Mouse (Mus musculus): ENCODE measurements around the gene Irgc1. TPM values are rescaled to one million over a fixed set of nuclear protein-coding genes. Genes with fewer than 3 reads are reported as not detected.

The Irgc1 gene
- polyA plus RNA-seq, 2 experiments: not detected

- Histone ChIP-seq H3K9me3 (ENCODE audit: control insufficient read depth, low read length) (no peaks in the 10 kb centered on the region), H3K27ac (no peak overlapping the region), H3K4me2 (ENCODE audit: low read depth) (no peak overlapping the region), H3K27me3 (ENCODE audit: control insufficient read depth, insufficient read depth, low read length) (no peaks in the 10 kb centered on the region), H3K9ac (replicated peaks) (no peak overlapping the region), H3K36me3 (replicated peaks; ENCODE audit: control insufficient read depth, insufficient read depth, low read depth) (peaks cover 4% of the 10 kb centered on the region), H3K4me3 (ENCODE audit: insufficient read depth in 1 of 2, low read depth in 2 of 2, low read length in 2 of 2) (no peak overlapping the region), H3K4me1 (replicated peaks; ENCODE audit: control insufficient read depth in 2 of 2, insufficient read depth in 2 of 2, low read length in 1 of 2) (no peaks in the 10 kb centered on the region)
- ATAC-seq (ENCODE audit: insufficient read depth) (no peak), DNase-seq (ENCODE audit: low read depth in 3 of 3, low spot score in 3 of 3) (no peak)
- no peak for TF ChIP-seq EP300 (IDR thresholded peaks at IDR 0.05; ENCODE audit: low read depth)
- TF ChIP-seq CTCF (IDR thresholded peaks at IDR 0.05; ENCODE audit: low read depth): no peak
- WGBS (ENCODE audit: insufficient replicate concordance): 78% methylated on average over 15 of the region's 15 CpGs
Measured at GRCm38 (mm10) chr7:24423107-24423763, 28.9 kb downstream of the Irgc1 start.

- 82% methylated on average over 8 of the region's 8 CpGs for WGBS (ENCODE audit: insufficient replicate concordance)
- no peak for ATAC-seq (ENCODE audit: insufficient read depth)
- Histone ChIP-seq H3K36me3 (replicated peaks; ENCODE audit: control insufficient read depth, insufficient read depth, low read depth) (peaks cover 4% of the 10 kb centered on the region), H3K4me2 (ENCODE audit: low read depth) (no peak overlapping the region), H3K27me3 (ENCODE audit: control insufficient read depth, insufficient read depth, low read length) (no peaks in the 10 kb centered on the region), H3K4me3 (ENCODE audit: insufficient read depth in 1 of 2, low read depth in 2 of 2, low read length in 2 of 2) (no peak overlapping the region), H3K9ac (replicated peaks) (no peak overlapping the region), H3K27ac (no peak overlapping the region), H3K4me1 (replicated peaks; ENCODE audit: control insufficient read depth in 2 of 2, insufficient read depth in 2 of 2, low read length in 1 of 2) (no peaks in the 10 kb centered on the region), H3K9me3 (ENCODE audit: control insufficient read depth, low read length) (no peaks in the 10 kb centered on the region)
- no peak for DNase-seq (ENCODE audit: low read depth in 3 of 3, low spot score in 3 of 3)
- TF ChIP-seq CTCF (IDR thresholded peaks at IDR 0.05; ENCODE audit: low read depth): no peak
- no peak for TF ChIP-seq EP300 (IDR thresholded peaks at IDR 0.05; ENCODE audit: low read depth)
Measured at GRCm38 (mm10) chr7:24422251-24422650, 29.8 kb downstream of the Irgc1 start.

- H3K4me1 ChIP-seq (replicated peaks; ENCODE audit: control insufficient read depth in 2 of 2, insufficient read depth in 2 of 2, low read length in 1 of 2): no peaks in the 10 kb centered on the region
- ATAC-seq (ENCODE audit: insufficient read depth) (no peak), DNase-seq (ENCODE audit: low read depth in 3 of 3, low spot score in 3 of 3) (no peak)
- H3K36me3 ChIP-seq (replicated peaks; ENCODE audit: control insufficient read depth, insufficient read depth, low read depth): peaks cover 4% of the 10 kb centered on the region
- no peak overlapping the region for H3K9ac ChIP-seq (replicated peaks)
- 71% methylated on average over 7 of the region's 7 CpGs for WGBS (ENCODE audit: insufficient replicate concordance)
- TF ChIP-seq EP300 (IDR thresholded peaks at IDR 0.05; ENCODE audit: low read depth) (no peak), CTCF (IDR thresholded peaks at IDR 0.05; ENCODE audit: low read depth) (no peak)
- no peaks in the 10 kb centered on the region for H3K9me3 ChIP-seq (ENCODE audit: control insufficient read depth, low read length)
- no peak overlapping the region for H3K4me3 ChIP-seq (ENCODE audit: insufficient read depth in 1 of 2, low read depth in 2 of 2, low read length in 2 of 2)
- no peak overlapping the region for H3K4me2 ChIP-seq (ENCODE audit: low read depth)
- no peak overlapping the region for H3K27ac ChIP-seq
- no peaks in the 10 kb centered on the region for H3K27me3 ChIP-seq (ENCODE audit: control insufficient read depth, insufficient read depth, low read length)
Measured at GRCm38 (mm10) chr7:24421648-24422047, 30.4 kb downstream of the Irgc1 start.

GRCm38 (mm10) chr7:24419579-24419978 lies 32.5 kb downstream of the Irgc1 start:
- no peaks in the 10 kb centered on the region for H3K27me3 ChIP-seq (ENCODE audit: control insufficient read depth, insufficient read depth, low read length)
- WGBS (ENCODE audit: insufficient replicate concordance): 81% methylated on average over 8 of the region's 8 CpGs
- no peaks in the 10 kb centered on the region for H3K4me1 ChIP-seq (replicated peaks; ENCODE audit: control insufficient read depth in 2 of 2, insufficient read depth in 2 of 2, low read length in 1 of 2)
- no peak overlapping the region for H3K27ac ChIP-seq
- no peak overlapping the region for H3K4me2 ChIP-seq (ENCODE audit: low read depth)
- TF ChIP-seq EP300 (IDR thresholded peaks at IDR 0.05; ENCODE audit: low read depth) (no peak), CTCF (IDR thresholded peaks at IDR 0.05; ENCODE audit: low read depth) (no peak)
- DNase-seq (ENCODE audit: low read depth in 3 of 3, low spot score in 3 of 3): no peak
- no peak for ATAC-seq (ENCODE audit: insufficient read depth)
- H3K36me3 ChIP-seq (replicated peaks; ENCODE audit: control insufficient read depth, insufficient read depth, low read depth): peaks cover 4% of the 10 kb centered on the region
- no peak overlapping the region for H3K9ac ChIP-seq (replicated peaks)
- H3K4me3 ChIP-seq (ENCODE audit: insufficient read depth in 1 of 2, low read depth in 2 of 2, low read length in 2 of 2): no peak overlapping the region
- no peaks in the 10 kb centered on the region for H3K9me3 ChIP-seq (ENCODE audit: control insufficient read depth, low read length)

DNA sequence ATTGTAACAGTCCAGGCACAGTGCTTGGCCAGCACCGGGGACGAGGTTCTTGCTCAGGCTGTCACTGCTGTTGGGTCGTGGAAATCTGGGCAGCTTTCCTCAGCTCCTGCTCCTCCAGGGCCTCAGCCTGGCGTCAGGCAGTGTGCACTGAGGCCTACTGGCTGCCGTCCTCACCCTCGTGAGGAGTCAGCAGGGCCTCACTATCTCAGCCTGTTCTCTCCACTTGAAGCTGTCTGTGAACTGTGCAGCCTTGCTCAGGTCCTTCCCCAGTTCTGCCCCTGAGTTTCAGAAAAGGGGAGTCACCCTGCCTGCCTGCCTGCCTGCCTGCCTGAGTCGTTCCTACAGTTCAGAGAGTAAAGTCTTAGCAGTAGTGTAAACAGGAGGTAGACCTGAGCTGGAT lies 36.8 kb downstream of the Irgc1 start:
- Histone ChIP-seq H3K27ac (no peak overlapping the region), H3K9me3 (ENCODE audit: control insufficient read depth, low read length) (no peaks in the 10 kb centered on the region), H3K4me2 (ENCODE audit: low read depth) (no peak overlapping the region), H3K4me3 (ENCODE audit: insufficient read depth in 1 of 2, low read depth in 2 of 2, low read length in 2 of 2) (no peak overlapping the region), H3K36me3 (replicated peaks; ENCODE audit: control insufficient read depth, insufficient read depth, low read depth) (no peaks in the 10 kb centered on the region; the same call in 1 of the 2 replicates), H3K27me3 (ENCODE audit: control insufficient read depth, insufficient read depth, low read length) (no peaks in the 10 kb centered on the region), H3K4me1 (replicated peaks; ENCODE audit: control insufficient read depth in 2 of 2, insufficient read depth in 2 of 2, low read length in 1 of 2) (no peaks in the 10 kb centered on the region), H3K9ac (replicated peaks) (no peak overlapping the region)
- DNase-seq (ENCODE audit: low read depth in 3 of 3, low spot score in 3 of 3) (no peak), ATAC-seq (ENCODE audit: insufficient read depth) (no peak)
- WGBS (ENCODE audit: insufficient replicate concordance): 77% methylated on average over 7 of the region's 7 CpGs
- TF ChIP-seq EP300 (IDR thresholded peaks at IDR 0.05; ENCODE audit: low read depth): no peak
- no peak for TF ChIP-seq CTCF (IDR thresholded peaks at IDR 0.05; ENCODE audit: low read depth)

Data from liver, embryonic 14.5 days (tissue).